Mouse (Mus musculus) adrenal gland (tissue): ENCODE measurements around the gene Supt5.

Experiments
- intact Hi-C: fragments of 180-260 bp; cut with DNase I; formaldehyde crosslinking; loops from one replicate; pipeline ENCODE4 v1.15.1; 2025

The Supt5 gene

DNA sequence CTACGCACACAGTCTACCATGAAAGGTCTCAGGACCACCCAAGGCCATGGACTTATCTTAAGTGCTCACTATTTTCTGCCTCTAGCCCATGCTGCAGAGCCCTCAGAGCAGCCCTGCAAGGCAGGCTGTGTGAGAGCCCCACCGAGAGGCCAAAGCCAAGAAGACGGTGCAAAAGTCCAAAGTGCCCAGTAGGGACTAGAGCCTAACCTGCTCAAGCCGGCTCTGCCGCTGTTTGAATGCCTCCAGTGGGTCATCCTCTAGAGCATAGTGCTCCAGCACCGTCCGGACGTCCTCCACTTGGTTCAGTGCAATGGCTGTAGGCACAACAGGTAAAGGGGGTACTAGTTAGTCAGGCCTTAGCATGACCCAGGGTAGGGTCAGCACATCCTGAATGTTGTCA is 32.3 kb downstream of the Supt5 start:
- intact Hi-C loops, result no loop called here

DNA sequence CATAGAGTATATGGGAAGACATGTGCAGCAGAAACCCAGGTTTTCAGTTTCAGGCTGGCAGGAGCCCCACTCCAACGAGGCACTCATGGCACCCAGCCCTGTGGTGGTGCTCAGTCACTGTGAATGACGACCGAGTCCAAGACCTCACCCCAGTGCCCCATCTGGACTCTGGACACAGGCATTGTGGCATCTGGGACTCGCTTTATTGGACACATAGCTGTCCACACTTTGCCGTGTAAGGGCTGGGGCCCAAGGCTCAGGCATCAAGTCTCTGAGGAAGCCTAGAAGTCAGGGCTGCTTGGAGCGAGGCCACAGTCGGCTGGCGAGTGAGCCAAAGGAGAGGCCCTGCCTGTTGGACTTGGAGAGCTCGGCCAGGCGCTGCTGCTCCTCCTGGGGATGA is 32.9 kb downstream of the Supt5 start:
- intact Hi-C loops, result no loop called here

DNA sequence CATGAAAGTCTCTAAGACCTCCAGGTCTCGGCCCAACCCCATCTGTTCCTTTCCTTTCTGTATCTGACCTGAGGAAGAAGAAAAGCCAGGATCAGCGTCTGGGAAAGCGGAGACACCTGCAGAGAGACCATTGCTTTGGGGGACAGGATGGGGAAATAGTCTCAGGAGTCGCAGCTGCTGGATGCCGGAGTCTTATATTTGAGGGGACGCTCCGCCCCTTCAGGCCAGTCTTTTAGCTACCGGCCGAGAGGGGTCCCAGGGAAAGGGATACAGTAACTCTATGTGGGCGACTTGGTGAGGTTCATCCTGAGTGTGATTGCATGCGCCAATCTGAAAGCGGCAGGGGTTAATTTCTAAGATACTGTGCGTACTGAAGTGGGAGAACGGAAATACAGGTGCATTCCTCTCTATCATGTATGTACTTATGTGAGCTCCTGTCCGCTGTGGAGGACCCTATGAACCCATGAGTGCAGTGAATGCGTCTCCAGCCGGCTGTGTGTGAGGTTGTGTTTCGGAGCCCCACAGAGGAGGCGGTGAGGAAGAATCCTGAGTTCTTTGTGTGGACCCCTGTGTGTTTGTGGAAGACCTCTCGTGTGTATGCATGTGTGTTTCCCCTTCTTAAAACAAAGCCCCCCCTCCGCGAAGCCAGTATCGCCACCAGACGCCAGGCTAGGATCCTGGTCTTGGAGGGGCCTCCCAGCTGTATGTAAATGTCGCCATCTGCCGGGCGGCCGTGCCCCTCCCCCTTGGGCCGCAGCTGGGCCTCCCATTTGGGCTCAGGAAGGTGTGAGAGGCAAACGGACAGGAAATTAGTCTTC is 36.7 kb downstream of the Supt5 start, which contains the start of gene Dll3:
Gene Dll3 (minus strand): TSS at position 623 of the 818 bp plus-strand sequence.
- intact Hi-C loops, result loop anchor here (5.0 kb wide), 1 partner anchor 90 kb away; no protein-coding TSS in a partner anchor

DNA sequence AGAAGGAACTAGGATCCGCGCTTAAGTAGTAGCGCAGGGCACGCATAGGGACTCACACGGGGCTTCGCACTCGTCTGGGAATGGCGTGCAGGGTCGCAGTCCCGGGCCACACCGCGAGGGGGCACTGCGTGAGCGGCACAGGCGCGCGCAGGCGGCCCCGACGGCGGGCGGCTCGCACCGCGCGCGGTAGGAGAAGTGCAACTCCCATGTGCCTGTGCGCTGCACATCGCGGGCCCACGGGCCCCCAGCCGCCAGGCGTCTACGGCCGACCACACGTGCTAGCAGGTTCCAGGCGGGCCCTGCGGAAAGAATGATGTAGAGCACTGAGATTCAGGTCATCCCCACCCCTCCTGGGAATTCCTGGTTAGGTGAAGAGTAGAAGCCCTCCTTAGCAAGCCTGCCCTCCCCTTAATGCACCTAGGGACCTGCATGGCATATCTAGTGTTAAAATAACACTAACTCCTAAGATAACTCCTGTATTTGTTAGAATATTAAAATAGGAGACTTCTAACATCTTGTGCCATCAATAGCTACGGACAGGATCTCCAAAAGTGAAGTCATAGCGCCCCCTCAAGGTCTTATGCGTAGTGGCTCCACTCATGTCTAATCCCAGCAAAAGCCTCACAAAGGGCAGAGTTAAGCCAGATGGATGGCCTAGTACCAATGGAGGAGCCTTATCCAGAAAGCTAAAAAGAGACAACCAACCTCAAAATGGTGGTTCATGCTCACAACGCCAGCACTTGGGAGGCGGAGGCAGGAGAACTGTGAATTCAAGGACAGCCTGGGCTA is 39.5 kb downstream of the Supt5 start:
- intact Hi-C loops, result loop anchor here (2.0 kb wide), 1 partner anchor 150 kb away; no protein-coding TSS in a partner anchor

DNA sequence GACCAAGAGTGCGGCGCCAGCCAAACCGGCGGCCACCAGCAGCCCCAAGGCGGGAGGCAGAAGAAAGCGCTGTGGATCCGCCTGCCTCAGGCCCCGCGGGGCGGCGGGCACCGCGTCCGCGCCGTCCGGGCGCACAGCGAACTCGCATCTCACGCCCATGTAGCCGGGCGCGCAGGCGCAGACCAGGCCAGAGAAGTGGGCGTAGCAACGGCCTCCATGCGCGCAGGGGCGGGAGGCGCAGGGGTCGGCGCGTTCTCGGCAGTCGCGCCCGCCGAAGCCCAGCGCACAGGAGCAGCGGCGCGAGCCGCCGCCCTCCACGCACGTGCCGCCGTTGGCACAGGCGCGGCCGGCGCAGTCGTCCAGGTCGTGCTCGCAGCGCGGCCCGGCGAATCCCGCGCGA is 44.1 kb downstream of the Supt5 start:
- intact Hi-C loops, result no loop called here

DNA sequence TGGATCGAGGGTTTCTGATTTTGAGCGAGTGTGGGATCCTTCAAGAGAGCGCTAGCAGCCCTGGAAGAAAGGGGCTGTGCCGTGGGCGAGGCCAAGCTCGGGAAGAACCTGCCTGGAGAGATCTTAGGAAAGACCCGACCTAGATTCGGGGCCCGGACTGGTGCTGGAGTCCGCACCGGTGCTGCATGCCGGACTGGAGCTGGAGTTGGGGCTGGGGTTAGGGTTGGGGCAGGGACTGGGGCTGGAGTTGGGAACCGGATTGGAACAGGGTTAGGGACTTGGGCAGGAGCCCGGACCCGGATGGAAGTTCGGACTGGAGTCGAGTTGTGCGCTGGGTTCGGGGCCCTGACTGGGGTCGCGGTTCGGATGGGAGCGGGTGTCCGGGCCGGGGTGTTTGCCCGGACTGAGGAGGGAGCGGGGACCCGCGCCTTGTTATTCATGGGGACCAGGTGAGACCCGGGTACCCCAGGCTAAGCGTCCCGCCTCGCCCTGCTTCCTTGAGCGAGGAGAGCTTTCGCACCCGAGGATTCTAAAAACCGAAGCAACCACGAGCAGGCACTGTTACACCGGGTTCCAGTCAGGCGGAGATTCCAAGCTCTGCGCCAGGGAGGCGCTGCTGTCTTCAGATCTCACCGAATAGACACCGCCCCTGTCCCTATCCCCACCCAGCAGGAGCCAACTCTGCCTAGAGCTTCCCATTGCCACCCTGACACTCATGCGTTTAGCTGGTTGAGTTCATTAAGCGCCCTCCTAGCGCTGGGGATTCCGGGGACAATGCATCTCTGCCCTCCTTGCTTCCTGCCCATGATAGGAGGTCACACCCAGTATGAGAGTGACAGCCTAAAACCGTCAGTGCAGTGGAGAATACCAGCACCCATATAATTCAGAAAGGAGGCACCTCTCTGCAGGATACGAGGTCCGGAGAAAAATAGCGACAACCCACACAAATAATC is 47.6 kb downstream of the Supt5 start, which contains the start of gene Selenov:
Gene Selenov (minus strand): TSS at position 549 of the 953 bp plus-strand sequence.
- intact Hi-C loops, result no loop called here

DNA sequence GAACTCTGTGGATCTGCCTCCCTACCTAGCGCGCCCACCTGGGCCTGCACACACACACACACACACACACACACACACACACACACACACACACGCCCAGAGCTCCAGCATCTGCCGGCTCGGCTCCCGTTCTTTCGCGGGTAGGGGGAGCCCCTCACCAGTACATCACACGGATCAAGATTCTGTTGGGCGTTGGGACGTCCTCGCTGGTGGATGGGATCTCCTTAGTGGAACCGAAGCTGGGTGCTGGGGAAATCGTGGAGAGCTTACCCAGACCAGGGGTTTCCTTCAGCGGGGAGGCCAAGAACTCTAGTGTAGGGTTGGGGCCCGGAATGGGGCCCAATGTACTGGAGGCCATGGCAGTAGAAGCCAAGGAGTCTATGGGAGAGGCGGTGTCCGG is 48.4 kb downstream of the Supt5 start:
- intact Hi-C loops, result no loop called here

DNA sequence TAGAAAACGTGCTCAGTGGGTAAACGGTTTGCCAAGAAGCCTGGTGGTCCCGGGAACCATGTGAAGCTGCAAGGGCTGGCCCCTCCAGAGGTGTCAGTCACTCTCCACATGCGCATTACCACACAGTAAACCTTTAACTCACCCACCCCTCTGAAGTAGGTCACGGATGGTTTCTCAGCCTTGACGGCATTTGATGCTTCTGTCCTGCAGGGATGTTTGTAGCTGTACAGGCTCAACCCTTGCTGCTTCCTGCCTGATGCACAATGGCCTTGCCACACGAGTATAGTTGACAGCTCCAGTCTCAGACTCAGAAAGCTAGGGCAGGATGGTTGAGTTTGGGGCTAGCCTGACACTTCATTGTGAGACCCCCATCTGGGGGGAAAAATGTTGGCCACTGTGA is 57.9 kb downstream of the Supt5 start:
- intact Hi-C loops, result no loop called here

DNA sequence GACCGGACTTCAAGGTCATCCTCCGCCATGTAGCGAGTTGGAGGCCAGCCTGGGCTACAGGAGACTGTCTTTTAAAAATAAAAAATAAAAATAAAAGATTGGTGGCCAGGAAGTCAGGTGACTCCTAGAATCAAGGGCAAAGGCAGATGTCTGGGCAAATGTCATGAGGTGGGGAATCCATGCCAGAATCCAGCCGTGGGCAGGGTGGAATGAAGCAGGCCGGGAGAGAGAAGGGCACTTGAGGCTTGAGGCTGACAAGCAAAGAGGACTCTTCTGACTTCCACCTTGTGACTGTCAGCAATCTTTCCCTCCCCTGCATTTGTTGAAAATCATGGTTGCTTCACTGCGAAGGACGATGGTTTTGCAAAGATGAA is 60.3 kb downstream of the Supt5 start:
- intact Hi-C loops, result no loop called here

DNA sequence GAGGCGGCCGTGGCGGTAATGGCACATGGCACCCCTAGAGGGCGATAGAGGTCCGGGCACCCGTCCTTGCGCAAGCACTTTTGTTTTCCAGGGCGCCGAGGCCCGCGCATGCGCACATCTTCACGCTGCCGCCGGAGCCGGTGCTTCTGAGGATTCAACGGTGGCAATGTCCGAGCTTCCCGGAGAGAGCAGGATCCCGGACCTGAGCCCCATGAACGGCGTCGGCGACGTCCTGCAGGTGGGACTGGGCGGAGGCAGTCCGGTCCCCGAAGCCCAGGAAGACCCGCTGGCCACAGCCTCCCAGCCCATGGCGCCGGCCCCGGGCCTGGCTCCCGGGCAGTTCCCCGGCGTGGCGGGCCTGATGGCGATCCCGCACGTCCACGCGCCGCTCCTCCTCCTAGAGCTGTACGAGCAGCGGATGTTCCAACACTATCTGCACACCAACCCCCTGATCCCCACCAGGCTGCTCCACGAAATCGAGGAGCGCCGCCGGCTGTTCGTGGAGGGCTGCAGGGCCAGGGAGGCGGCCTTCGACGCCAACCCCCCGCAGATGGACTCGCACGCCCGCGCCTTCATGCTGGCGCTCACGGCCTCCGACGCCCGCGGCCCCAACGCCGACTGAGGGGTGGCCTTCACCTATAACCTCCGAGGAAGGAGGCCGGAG is 60.8 kb downstream of the Supt5 start, which contains the start of gene Eid2b:
Gene Eid2b (plus strand): TSS at position 125 of the 664 bp plus-strand sequence.
- intact Hi-C loops, result no loop called here

DNA sequence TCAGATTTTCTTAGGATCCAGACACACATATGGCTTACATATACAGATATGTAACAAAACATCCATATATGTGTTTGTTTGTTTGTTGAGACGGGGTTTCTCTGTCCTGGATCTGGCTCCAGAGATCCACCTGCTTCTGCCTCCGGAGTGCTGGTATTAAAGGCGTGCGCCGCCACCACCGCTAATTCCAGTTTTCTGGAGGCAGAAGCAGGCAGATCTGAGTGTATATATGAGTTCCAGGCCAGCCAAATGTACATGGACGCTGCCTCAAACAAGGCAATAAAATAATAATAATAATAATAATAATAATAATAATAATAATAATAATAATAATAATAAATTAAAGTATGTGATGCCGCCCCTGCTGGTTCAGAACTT is 61.3 kb downstream of the Supt5 start:
- intact Hi-C loops, result no loop called here

DNA sequence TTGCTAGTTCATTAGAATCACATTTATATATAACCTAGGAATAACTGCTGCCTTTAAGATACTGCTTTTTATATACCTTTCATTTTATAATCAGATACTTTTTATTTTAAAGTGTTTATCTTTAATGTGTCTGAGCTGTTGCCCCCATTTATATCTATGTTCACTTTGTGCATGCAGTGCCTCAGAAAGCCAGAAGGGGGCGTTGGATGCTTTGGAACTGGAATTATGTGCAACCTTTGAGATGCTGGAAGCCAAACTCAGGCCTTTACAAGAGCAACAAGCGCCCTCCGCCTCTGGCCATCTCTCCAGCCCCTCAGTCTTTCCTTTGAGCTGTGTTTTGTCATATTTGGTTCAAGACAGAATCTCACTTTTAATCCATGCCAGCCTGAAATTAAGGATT is 66.8 kb downstream of the Supt5 start:
- intact Hi-C loops, result no loop called here

DNA sequence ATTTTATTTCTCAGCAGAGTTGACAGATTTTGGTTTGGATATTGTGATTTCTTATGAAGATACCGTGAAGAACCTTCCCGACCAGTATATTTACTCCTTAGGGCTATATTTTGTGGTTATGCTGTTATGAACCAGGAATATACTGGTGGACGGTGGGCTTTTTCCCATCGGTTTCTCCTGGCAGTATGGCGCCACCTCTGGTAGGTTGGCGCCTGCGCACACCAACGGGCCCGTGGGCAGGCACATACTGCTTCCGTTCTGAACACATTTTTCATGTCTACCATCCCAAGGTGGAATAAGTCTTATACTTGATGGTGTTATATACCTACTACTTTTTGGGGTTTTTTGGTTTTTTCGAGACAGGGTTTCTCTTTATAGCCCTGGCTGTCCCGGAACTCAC is 69.2 kb downstream of the Supt5 start:
- intact Hi-C loops, result no loop called here

DNA sequence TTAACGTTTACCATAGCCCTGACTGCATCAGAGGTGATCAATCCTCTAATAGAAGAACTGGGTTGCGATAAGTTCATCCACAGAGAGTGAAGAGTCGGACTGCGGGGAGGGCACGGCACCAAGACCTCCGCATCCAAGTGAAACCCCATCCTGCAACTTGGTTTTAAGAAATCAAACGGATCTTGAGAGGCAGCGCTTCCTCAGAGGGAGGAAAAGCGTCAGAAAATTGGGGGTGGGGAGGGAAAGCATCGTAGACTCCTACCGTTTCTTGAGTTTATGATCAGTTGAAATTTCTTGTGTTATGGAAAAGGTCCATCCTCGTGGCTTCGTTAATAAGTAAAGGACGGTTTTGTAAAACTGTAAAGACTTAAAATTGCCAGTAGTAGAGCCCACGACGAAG is 70.0 kb downstream of the Supt5 start:
- intact Hi-C loops, result no loop called here

DNA sequence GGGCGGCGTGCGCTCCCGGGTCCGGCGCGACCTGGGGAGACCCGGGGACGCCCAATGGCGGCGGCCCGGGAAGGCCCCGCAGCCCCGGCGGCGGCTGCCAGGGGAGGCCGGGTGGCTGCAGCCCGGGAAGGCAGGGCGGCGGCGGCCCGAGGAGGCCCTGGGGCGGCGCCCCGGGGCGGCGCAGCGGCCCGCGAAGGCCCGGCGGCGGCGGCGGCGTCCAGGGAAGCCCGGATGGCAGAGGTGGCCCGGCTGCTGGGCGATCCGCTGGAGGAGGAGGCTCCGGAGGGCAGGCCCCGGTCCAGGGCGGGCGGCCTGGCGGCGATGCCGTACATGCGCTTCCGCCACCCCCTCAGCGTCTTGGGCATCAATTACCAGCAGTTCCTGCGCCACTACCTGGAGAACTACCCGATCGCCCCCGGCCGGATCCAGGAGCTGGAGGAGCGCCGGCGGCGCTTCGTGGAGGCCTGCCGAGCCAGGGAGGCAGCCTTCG is 70.5 kb downstream of the Supt5 start:
- intact Hi-C loops, result no loop called here

DNA sequence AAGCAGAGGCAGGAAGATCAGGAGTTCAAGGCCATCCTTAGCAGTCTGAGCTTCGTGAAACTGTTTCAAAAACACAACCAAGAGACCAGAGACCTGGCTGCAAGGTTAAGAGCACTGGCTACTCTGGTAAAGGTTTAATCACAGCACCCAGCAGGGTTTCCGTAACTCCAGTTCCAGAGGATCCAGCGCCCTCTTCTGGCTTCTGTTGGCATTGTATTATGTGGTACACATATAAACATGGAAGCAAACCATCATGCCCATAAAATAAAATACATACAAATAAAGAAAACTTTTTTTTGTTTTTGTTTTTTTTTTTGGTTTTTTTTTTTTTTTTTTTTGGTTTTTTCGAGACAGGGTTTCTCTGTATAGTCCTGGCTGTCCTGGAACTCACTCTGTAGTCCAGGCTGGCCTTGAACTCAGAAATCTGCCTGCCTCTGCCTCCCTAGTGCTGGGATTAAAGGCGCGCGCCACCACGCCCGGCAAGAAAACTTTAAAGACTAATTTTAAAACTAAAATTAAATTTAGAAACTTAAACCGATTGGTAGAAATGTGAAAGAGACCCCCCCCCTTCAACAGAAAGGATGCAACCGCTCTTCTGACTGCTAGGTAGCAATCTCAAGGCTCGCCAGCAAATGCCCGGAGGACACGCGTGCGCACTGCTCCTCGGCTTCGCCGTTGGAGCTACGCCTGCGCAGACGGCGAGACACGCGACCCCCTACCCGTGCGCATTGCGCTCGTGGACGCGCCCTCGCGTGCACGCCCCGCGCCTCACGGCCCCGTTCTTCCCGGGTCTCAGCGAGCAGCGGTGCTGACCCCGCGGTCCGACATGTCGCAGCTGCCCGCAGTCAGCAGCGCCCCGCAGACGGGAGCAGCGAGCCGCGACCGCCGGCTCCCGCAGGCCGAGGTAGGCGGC is 71.2 kb downstream of the Supt5 start, which contains the start of gene Eid2:
Gene Eid2 (plus strand): TSS at position 753 of the 913 bp plus-strand sequence.
- intact Hi-C loops, result no loop called here

DNA sequence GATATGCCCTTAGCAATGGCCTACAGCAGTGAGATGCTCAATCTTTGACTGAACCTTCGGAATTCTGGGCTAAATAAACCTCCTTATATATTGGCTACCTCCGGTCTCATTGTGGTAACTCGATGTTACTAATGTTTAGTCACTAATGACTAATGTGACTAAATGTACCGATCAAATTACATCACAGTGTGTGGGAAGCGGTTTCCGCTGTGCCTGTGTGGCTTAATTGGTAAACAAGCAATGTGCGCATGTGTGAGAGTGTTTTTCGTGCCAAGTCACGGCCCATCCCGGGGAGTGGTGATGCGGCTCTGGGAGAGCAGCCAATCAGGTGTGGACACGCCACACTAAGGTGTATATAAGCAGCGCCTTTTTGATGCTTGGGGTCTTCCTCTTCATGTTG is 73.2 kb downstream of the Supt5 start:
- intact Hi-C loops, result no loop called here
